Mouse (Mus musculus) MEL (cell line): ENCODE results near the gene Lyrm7. TPM values are rescaled to one million over a fixed set of nuclear protein-coding genes. Genes with fewer than 3 reads are reported as not detected.

Source experiments
- DNase-seq: peaks from one replicate; pipeline ENCODE4 v3.0.0; 2011; ENCODE audit warnings: low read depth, low spot score
- H3K27ac ChIP-seq: 2 replicates; pipeline ENCODE4 v1.5.1; 2012; ENCODE audit warnings: low read depth, mild to moderate bottlenecking, control low read depth, low read length, moderate library complexity; ENCODE audit not compliant: control insufficient read depth
- H3K27me3 ChIP-seq, 2 experiments: fragments of 150-350 bp in 1 of 2; sonication (generic) in 1 of 2; 2 replicates each; pipeline ENCODE4 v1.6.1; 2012; ENCODE audit warnings: low read length in 2 of 2, mild to moderate bottlenecking in 2 of 2, improper control_type of control experiment in 1 of 2, moderate library complexity in 1 of 2; ENCODE audit not compliant: insufficient read depth in 2 of 2, control insufficient read depth in 1 of 2
- H3K36me3 ChIP-seq, 2 experiments: 2 replicates each; pipeline ENCODE4 v1.6.1; 2012 to 2014; ENCODE audit warnings: low read length in 2 of 2, improper control_type of control experiment in 1 of 2, inconsistent platforms in 1 of 2, mild to moderate bottlenecking in 1 of 2; ENCODE audit not compliant: insufficient read depth in 2 of 2, control insufficient read depth in 1 of 2
- H3K4me1 ChIP-seq, 2 experiments: fragments of 150-350 bp in 1 of 2; sonication (generic) in 1 of 2; 2 replicates each; pipeline ENCODE4 v1.6.1; 2012; ENCODE audit warnings: low read length in 2 of 2, improper control_type of control experiment in 1 of 2, mild to moderate bottlenecking in 1 of 2; ENCODE audit not compliant: insufficient read depth in 2 of 2, control insufficient read depth in 1 of 2
- H3K4me3 ChIP-seq, 2 experiments: fragments of 150-350 bp in 1 of 2; sonication (generic) in 1 of 2; 2 replicates each; pipeline ENCODE4 v1.5.1; 2012; ENCODE audit warnings: low read depth in 2 of 2, low read length in 2 of 2, mild to moderate bottlenecking in 2 of 2, moderate library complexity in 2 of 2, control low read depth in 1 of 2, improper control_type of control experiment in 1 of 2; ENCODE audit not compliant: control insufficient read depth in 1 of 2, insufficient read depth in 1 of 2
- H3K79me2 ChIP-seq: 2 replicates; pipeline ENCODE4 v1.6.1; 2012; ENCODE audit warnings: mild to moderate bottlenecking, low read length, moderate library complexity; ENCODE audit not compliant: control insufficient read depth, poor library complexity, insufficient read depth
- H3K9ac ChIP-seq: 2 replicates; pipeline ENCODE4 v1.6.1; 2012; ENCODE audit warnings: low read depth, mild to moderate bottlenecking, control low read depth, low read length, moderate library complexity; ENCODE audit not compliant: control insufficient read depth, poor library complexity, severe bottlenecking
- H3K9me3 ChIP-seq: fragments of 150-350 bp; sonication (generic); replicated peaks from 2 replicates; pipeline ENCODE4 v1.6.1; 2012; ENCODE audit warnings: mild to moderate bottlenecking, low read length, improper control_type of control experiment, moderate library complexity; ENCODE audit not compliant: insufficient read depth
- CHD1 ChIP-seq: IDR thresholded peaks from 2 replicates; pipeline ENCODE4 v1.6.1; 2012; ENCODE audit warnings: low read depth, mild to moderate bottlenecking, inconsistent platforms, low read length, improper control_type of control experiment
- CHD2 ChIP-seq: IDR thresholded peaks from 2 replicates; pipeline ENCODE4 v1.6.1; 2011; ENCODE audit warnings: low read length, improper control_type of control experiment
- CTCF ChIP-seq, 3 experiments: IDR thresholded peaks in 2 of 3; conservative IDR thresholded peaks in 1 of 3; 2 replicates each; pipeline ENCODE4 v1.5.1; 2011 to 2012; ENCODE audit warnings: low read length in 3 of 3, low read depth in 2 of 3, mild to moderate bottlenecking in 2 of 3, improper control_type of control experiment in 1 of 3, inconsistent platforms in 1 of 3, mixed read lengths in 1 of 3, moderate library complexity in 1 of 3; ENCODE audit not compliant: control insufficient read depth in 1 of 3, insufficient read depth in 1 of 3, poor library complexity in 1 of 3, severe bottlenecking in 1 of 3
- E2F4 ChIP-seq: IDR thresholded peaks from 2 replicates; pipeline ENCODE4 v1.6.1; 2011; ENCODE audit warnings: low read depth, low read length, improper control_type of control experiment, borderline replicate concordance
- ELF1 ChIP-seq: IDR thresholded peaks from 2 replicates; pipeline ENCODE4 v1.6.1; 2014; ENCODE audit warnings: low read depth, mild to moderate bottlenecking, inconsistent platforms, low read length, improper control_type of control experiment, moderate library complexity
- EP300 ChIP-seq, 2 experiments: IDR thresholded peaks; 2 replicates each; pipeline ENCODE4 v1.6.1; 2011; ENCODE audit warnings: improper control_type of control experiment in 2 of 2, low read length in 2 of 2, low read depth in 1 of 2, mild to moderate bottlenecking in 1 of 2
- ETS1 ChIP-seq: IDR thresholded peaks from 2 replicates; pipeline ENCODE4 v1.6.1; 2012; ENCODE audit warnings: low read depth, mild to moderate bottlenecking, inconsistent platforms, low read length, improper control_type of control experiment, moderate library complexity
- GABPA ChIP-seq: IDR thresholded peaks from 2 replicates; pipeline ENCODE4 v1.6.1; 2012; ENCODE audit warnings: low read depth, mild to moderate bottlenecking, inconsistent platforms, low read length, improper control_type of control experiment, moderate library complexity
- GATA1 ChIP-seq: IDR thresholded peaks from 2 replicates; pipeline ENCODE4 v1.6.1; 2011; ENCODE audit warnings: low read depth, low read length, improper control_type of control experiment
- HCFC1 ChIP-seq: IDR thresholded peaks from 2 replicates; pipeline ENCODE4 v1.6.1; 2012; ENCODE audit warnings: low read depth, mild to moderate bottlenecking, inconsistent platforms, low read length, improper control_type of control experiment, moderate library complexity
- JUND ChIP-seq: IDR thresholded peaks from 2 replicates; pipeline ENCODE4 v1.6.1; 2011; ENCODE audit warnings: low read depth, mild to moderate bottlenecking, improper control_type of control experiment, low read length
- KAT2A ChIP-seq: conservative IDR thresholded peaks from 2 replicates; pipeline ENCODE4 v1.6.1; 2012; ENCODE audit warnings: low read depth, low read length, improper control_type of control experiment, inconsistent platforms
- MAFK ChIP-seq: IDR thresholded peaks from 2 replicates; pipeline ENCODE4 v1.6.1; 2011; ENCODE audit warnings: low read depth, mild to moderate bottlenecking, low read length, improper control_type of control experiment, borderline replicate concordance
- MAX ChIP-seq: IDR thresholded peaks from 2 replicates; pipeline ENCODE4 v1.6.1; 2011; ENCODE audit warnings: low read length, improper control_type of control experiment
- MAZ ChIP-seq: IDR thresholded peaks from 2 replicates; pipeline ENCODE4 v1.6.1; 2012; ENCODE audit warnings: low read depth, mild to moderate bottlenecking, inconsistent platforms, low read length, improper control_type of control experiment
- MEF2A ChIP-seq: IDR thresholded peaks from 2 replicates; pipeline ENCODE4 v1.6.1; 2014; ENCODE audit warnings: low read depth, mild to moderate bottlenecking, inconsistent platforms, low read length, improper control_type of control experiment; ENCODE audit not compliant: poor library complexity, insufficient replicate concordance, severe bottlenecking; ENCODE audit errors: extremely low read depth
- MXI1 ChIP-seq: IDR thresholded peaks from 2 replicates; pipeline ENCODE4 v1.6.1; 2011; ENCODE audit warnings: mild to moderate bottlenecking, low read depth, low read length, improper control_type of control experiment
- MYB ChIP-seq: IDR thresholded peaks from 2 replicates; pipeline ENCODE4 v1.6.1; 2011; ENCODE audit warnings: mild to moderate bottlenecking, low read depth, low read length, improper control_type of control experiment
- NELFE ChIP-seq: IDR thresholded peaks from 2 replicates; pipeline ENCODE4 v1.6.1; 2011; ENCODE audit warnings: low read depth, low read length, improper control_type of control experiment
- POLR2AphosphoS2 ChIP-seq: IDR thresholded peaks from 2 replicates; pipeline ENCODE4 v1.6.1; 2011; ENCODE audit warnings: low read length, improper control_type of control experiment
- RAD21 ChIP-seq: IDR thresholded peaks from 2 replicates; pipeline ENCODE4 v1.6.1; 2011; ENCODE audit warnings: mild to moderate bottlenecking, low read depth, low read length, improper control_type of control experiment
- RCOR1 ChIP-seq: IDR thresholded peaks from 2 replicates; pipeline ENCODE4 v1.6.1; 2012; ENCODE audit warnings: low read depth, mild to moderate bottlenecking, inconsistent platforms, low read length, improper control_type of control experiment
- SIN3A ChIP-seq: IDR thresholded peaks from 2 replicates; pipeline ENCODE4 v1.6.1; 2012; ENCODE audit warnings: low read length, improper control_type of control experiment, inconsistent platforms
- SMC3 ChIP-seq: IDR thresholded peaks from 2 replicates; pipeline ENCODE4 v1.6.1; 2011; ENCODE audit warnings: low read depth, low read length, improper control_type of control experiment
- TBP ChIP-seq: IDR thresholded peaks from 2 replicates; pipeline ENCODE4 v1.8.0; 2011; ENCODE audit warnings: low read depth, low read length, improper control_type of control experiment
- TCF12 ChIP-seq: IDR thresholded peaks from 2 replicates; pipeline ENCODE4 v1.6.1; 2014; ENCODE audit warnings: low read depth, mild to moderate bottlenecking, inconsistent platforms, low read length, improper control_type of control experiment, moderate library complexity
- UBTF ChIP-seq: IDR thresholded peaks from 2 replicates; pipeline ENCODE4 v1.6.1; 2012; ENCODE audit warnings: low read depth, mild to moderate bottlenecking, inconsistent platforms, low read length, improper control_type of control experiment, moderate library complexity, borderline replicate concordance; ENCODE audit not compliant: insufficient read depth
- USF1 ChIP-seq: IDR thresholded peaks from 2 replicates; pipeline ENCODE4 v1.6.1; 2014; ENCODE audit warnings: low read depth, mild to moderate bottlenecking, inconsistent platforms, low read length, improper control_type of control experiment, moderate library complexity
- ZC3H11A ChIP-seq: IDR thresholded peaks from 2 replicates; pipeline ENCODE4 v1.6.1; 2012; ENCODE audit warnings: low read depth, mild to moderate bottlenecking, inconsistent platforms, low read length, improper control_type of control experiment
- ZKSCAN1 ChIP-seq: IDR thresholded peaks from 2 replicates; pipeline ENCODE4 v1.6.1; 2012; ENCODE audit warnings: low read depth, mild to moderate bottlenecking, inconsistent platforms, low read length, improper control_type of control experiment, moderate library complexity
- ZMIZ1 ChIP-seq: IDR thresholded peaks from 2 replicates; pipeline ENCODE4 v1.6.1; 2012; ENCODE audit warnings: low read depth, mild to moderate bottlenecking, inconsistent platforms, low read length, improper control_type of control experiment, moderate library complexity
- ZNF384 ChIP-seq: IDR thresholded peaks from 2 replicates; pipeline ENCODE4 v1.6.1; 2012; ENCODE audit warnings: low read depth, mild to moderate bottlenecking, inconsistent platforms, low read length, improper control_type of control experiment
- polyA plus RNA-seq, 2 experiments: library from polyadenylated mRNA; stranded (reverse) in 1 of 2; unstranded in 1 of 2; fragments of >175 nt in 1 of 2; fragments of >200 nt in 1 of 2; gene quantifications; 2 replicates each; pipeline versions ENCODE4 v1.2.1 to v1.2.4; 2012; ENCODE audit warnings: low replicate concordance in 2 of 2, low read depth in 1 of 2; ENCODE audit not compliant: insufficient read length in 2 of 2, insufficient read depth in 1 of 2, missing spikeins in 1 of 2
- total RNA-seq: library from RNA; depleted of rRNA; stranded (reverse); fragments of 300-350 nt; gene quantifications from 2 replicates; pipeline ENCODE4 v1.2.3, GENCODE M21; 2012

Gene Lyrm7
- total and polyA plus RNA-seq, 3 experiments = 12.3 to 188 (median 20.9) TPM

- TF ChIP-seq KAT2A (no peak), TBP (peak; percentile 65; the same call in 1 of the 2 replicates), ZMIZ1 (no peak), MAFK (no peak), POLR2AphosphoS2 (no peak), ELF1 (no peak), MEF2A (no peak), CTCF (IDR thresholded peaks at IDR 0.05 in 2 of 3, conservative IDR thresholded peaks at IDR 0.05 in 1 of 3; ENCODE audit: control insufficient read depth in 1 of 3, insufficient read depth in 1 of 3, low read depth in 2 of 3, low read length in 3 of 3, poor library complexity in 1 of 3, severe bottlenecking in 1 of 3) (no peak), RAD21 (no peak), GABPA (no peak), SMC3 (no peak)
These were observed 6.3 kb upstream of the Lyrm7 start (continued) for GRCm38 (mm10) chr11:54867049-54867385.

DNA sequence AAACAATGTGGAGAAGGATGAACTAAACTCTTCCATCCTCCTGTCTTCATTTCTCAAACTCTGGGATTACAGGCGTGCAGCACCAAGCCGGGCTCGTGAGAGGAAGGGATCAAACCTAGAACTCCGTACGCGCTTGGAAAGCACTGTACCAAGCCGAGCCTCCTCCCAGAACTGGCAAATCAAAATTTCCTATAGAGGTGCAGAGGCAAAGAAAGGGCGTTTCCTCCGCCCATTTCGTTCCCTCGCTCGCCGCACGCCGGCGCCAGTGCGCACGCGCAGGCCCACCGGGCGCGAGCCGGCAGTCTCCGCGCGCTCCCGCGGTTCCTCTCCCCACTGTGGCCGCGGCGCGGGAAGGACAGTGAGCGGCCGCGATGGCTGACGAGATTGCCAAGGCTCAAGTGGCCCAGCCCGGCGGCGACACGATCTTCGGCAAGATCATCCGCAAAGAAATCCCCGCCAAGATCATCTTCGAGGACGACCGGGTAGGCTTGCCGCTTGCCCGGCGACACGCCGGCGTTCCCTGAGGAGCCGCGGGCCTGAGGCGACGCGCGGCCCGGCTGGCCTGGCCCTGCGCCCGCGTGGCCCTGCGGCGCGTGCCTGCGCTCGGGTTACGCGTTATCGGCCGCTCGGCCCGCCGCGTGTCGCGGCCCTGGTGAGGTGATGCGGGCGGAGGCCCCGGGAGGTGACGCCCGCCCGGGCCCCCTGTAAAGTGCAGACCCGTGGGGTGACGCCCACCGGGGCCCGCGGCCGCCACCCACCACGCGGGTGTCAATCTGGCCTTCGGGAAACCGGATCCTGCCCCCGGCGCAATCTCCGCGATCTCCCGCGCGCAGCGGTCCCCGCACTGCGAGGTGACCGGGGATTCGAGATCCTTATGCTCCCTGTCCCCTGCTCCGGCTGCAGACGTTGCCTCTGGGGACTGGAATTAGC lies 5.7 kb upstream of the Lyrm7 start, which contains the start of gene Hint1:
TSS of gene Hint1 (plus strand) at position 265 of the 930 bp plus-strand sequence.
- Histone ChIP-seq H3K4me1 (peaks cover 7 to 26% of the 10 kb centered on the region in 2 experiments), H3K27ac (peak within 1 kb of the TSS; percentile 89)
- TF ChIP-seq CHD1 = no peak; the same call in 1 of the 2 replicates
- TF ChIP-seq MYB = no peak
- peak; percentile 77 for TF ChIP-seq GATA1
- no peak for TF ChIP-seq MEF2A
- no peak for TF ChIP-seq RAD21
- TF ChIP-seq USF1 = no peak
- TF ChIP-seq RCOR1 = 0 out of 2 replicates have a peak, but pooled peaks have one; percentile 55
- TF ChIP-seq TBP = peak; percentile 94
- peak; percentile 78; the same call in 1 of the 2 replicates for TF ChIP-seq MAZ
- no peak; the same call in none of the 2 replicates for TF ChIP-seq MXI1
- no peak; the same call in 1 of the 2 replicates for TF ChIP-seq KAT2A
- TF ChIP-seq ETS1 = peak; percentile 7; the same call in 1 of the 2 replicates
- TF ChIP-seq ZNF384 = no peak
- no peak for TF ChIP-seq ZKSCAN1
- TF ChIP-seq ZMIZ1 = peak; percentile 98
- peak; percentile 64; the same call in 1 of the 2 replicates for TF ChIP-seq TCF12
- peak in 2 of 3 experiments; percentile 21 to 39; a peak in 4 of 6 replicates for TF ChIP-seq CTCF (IDR thresholded peaks at IDR 0.05 in 2 of 3, conservative IDR thresholded peaks at IDR 0.05 in 1 of 3; ENCODE audit: control insufficient read depth in 1 of 3, insufficient read depth in 1 of 3, low read depth in 2 of 3, low read length in 3 of 3, poor library complexity in 1 of 3, severe bottlenecking in 1 of 3)
- no peak for TF ChIP-seq MAFK
- TF ChIP-seq UBTF = peak; percentile 29; the same call in 1 of the 2 replicates
- peak; percentile 99 for TF ChIP-seq NELFE
- no peak for TF ChIP-seq ZC3H11A
- TF ChIP-seq SIN3A = peak; percentile 35
- no peak; the same call in none of the 2 replicates for TF ChIP-seq HCFC1
- TF ChIP-seq E2F4 = peak; percentile 91
- TF ChIP-seq MAX = peak; percentile 82; the same call in 1 of the 2 replicates
- no peak for TF ChIP-seq CHD2
- no peak for TF ChIP-seq EP300 (IDR thresholded peaks at IDR 0.05; ENCODE audit: low read depth in 1 of 2, low read length in 2 of 2)
- TF ChIP-seq JUND = no peak

More for the DNA sequence above, 5.7 kb upstream of the Lyrm7 start, which contains the start of gene Hint1:
- peak within 1 kb of the TSS; percentile 89 for H3K9ac ChIP-seq
- no peaks in the 10 kb centered on the region for H3K27me3 ChIP-seq
- peaks cover 21% of the 10 kb centered on the region for H3K79me2 ChIP-seq
- H3K9me3 ChIP-seq = no peaks in the 10 kb centered on the region
- peak within 1 kb of the TSS; percentile 69 to 81 for H3K4me3 ChIP-seq
- peak; percentile 97 for DNase-seq
- peaks cover 6 to 28% of the 10 kb centered on the region in 2 experiments for H3K36me3 ChIP-seq
